Mouse (Mus musculus) lung, embryonic 15.5 days (tissue): ENCODE data around the gene Cenpx. TPM values are rescaled to one million over a fixed set of nuclear protein-coding genes. Genes with fewer than 3 reads are reported as not detected.
"Not testable (repeated sequence)": the region's sequence is repeated elsewhere in the genome, so short reads cannot be mapped to it uniquely, and the experiment has no call there.

Experiments used
- ATAC-seq: fragments of 200-750 bp; cut with Nextera tagmentation; 2 replicates; pipeline ENCODE4 v1.8.0; 2017; ENCODE audit warnings: moderate number of reproducible peaks, borderline replicate concordance; ENCODE audit not compliant: low FRiP score, low TSS enrichment; ENCODE audit errors: extremely low read depth
- H3K27ac ChIP-seq: fragments of 300-500 bp; sonication (generic); 2 replicates; pipeline ENCODE4 v1.5.1; 2015; ENCODE audit warnings: moderate library complexity, mild to moderate bottlenecking, inconsistent platforms
- H3K27me3 ChIP-seq: fragments of 300-500 bp; sonication (generic); 2 replicates; pipeline ENCODE4 v1.6.1; 2015; ENCODE audit warnings: inconsistent platforms
- H3K36me3 ChIP-seq: fragments of 300-500 bp; sonication (generic); 2 replicates; pipeline ENCODE4 v1.6.1; 2015; ENCODE audit warnings: inconsistent platforms
- H3K4me1 ChIP-seq: fragments of 300-500 bp; sonication (generic); 2 replicates; pipeline ENCODE4 v1.6.1; 2015; ENCODE audit warnings: inconsistent platforms
- H3K4me2 ChIP-seq: fragments of 300-500 bp; sonication (generic); 2 replicates; pipeline ENCODE4 v1.6.1; 2015; ENCODE audit warnings: inconsistent platforms, mild to moderate bottlenecking, moderate library complexity
- H3K4me3 ChIP-seq: fragments of 300-500 bp; sonication (generic); 2 replicates; pipeline ENCODE4 v1.5.1; 2015; ENCODE audit warnings: mild to moderate bottlenecking, inconsistent platforms
- H3K9ac ChIP-seq: fragments of 300-500 bp; sonication (generic); 2 replicates; pipeline ENCODE4 v1.6.1; 2015; ENCODE audit warnings: inconsistent platforms
- H3K9me3 ChIP-seq: fragments of 300-500 bp; sonication (generic); 2 replicates; pipeline ENCODE4 v1.6.1; 2016; ENCODE audit warnings: inconsistent platforms
- WGBS: fragments of 180-500 bp; shearing (Covaris S2); methylation state at CpG from one replicate; pipeline ENCODE4 v1.1.7; 2015; 5-methylcytosine and 5-hydroxymethylcytosine counted together
- polyA plus RNA-seq: library from polyadenylated mRNA; unstranded; fragments of >200 nt; fragmentation: Nextera tagmentation; extraction: Ambion mirVana; gene quantifications from 2 replicates; pipeline ENCODE4 v1.2.1, GENCODE M21; 2015

Cenpx gene
- polyA plus RNA-seq, 1 experiment from 2014 or later = 160 TPM

GRCm38 (mm10) chr11:120731858-120732680 lies 18.5 kb upstream of the Cenpx start, which contains the start of gene Cbr2:
TSS of gene Cbr2 (minus strand) at chr11:120732114.
- peaks cover 20% of the 10 kb centered on the region for H3K4me1 ChIP-seq
- H3K9ac ChIP-seq = no peak within 1 kb of the TSS
- no peak for ATAC-seq
- no peaks in the 10 kb centered on the region for H3K36me3 ChIP-seq
- H3K27ac ChIP-seq = peak within 1 kb of the TSS; percentile 38; the same call in 1 of the 2 replicates
- WGBS = 69% methylated on average over 12 of the region's 12 CpGs
- no peaks in the 10 kb centered on the region for H3K9me3 ChIP-seq
- no peaks in the 10 kb centered on the region for H3K27me3 ChIP-seq
- no peak within 1 kb of the TSS for H3K4me3 ChIP-seq
- no peak within 1 kb of the TSS for H3K4me2 ChIP-seq

DNA sequence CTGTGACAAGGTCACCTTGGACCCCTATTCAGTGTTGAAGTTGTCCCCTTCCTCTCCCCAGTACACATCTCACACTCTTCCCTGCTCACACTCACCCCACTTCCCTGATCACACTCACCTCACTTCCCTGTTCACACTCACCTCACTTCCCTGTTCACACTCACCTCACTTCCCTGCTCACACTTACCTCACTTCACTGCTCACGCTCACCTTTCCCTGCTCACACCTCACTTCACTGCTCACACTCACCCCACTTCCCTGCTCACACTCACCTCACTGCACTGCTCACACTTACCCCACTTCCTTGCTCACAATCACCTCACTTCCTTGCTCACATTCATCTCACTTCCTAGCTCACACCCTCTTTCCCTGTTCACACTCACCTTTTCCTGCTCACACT lies 17.9 kb upstream of the Cenpx start:
- no peaks in the 10 kb centered on the region for H3K9me3 ChIP-seq
- H3K4me1 ChIP-seq = peaks cover 26% of the 10 kb centered on the region
- peak overlapping the region; percentile 9; the same call in 1 of the 2 replicates for H3K27ac ChIP-seq
- H3K36me3 ChIP-seq = no peaks in the 10 kb centered on the region
- no peaks in the 10 kb centered on the region for H3K27me3 ChIP-seq
- ATAC-seq = no peak
- H3K9ac ChIP-seq = no peak overlapping the region
- 74% methylated on average over 1 of the region's 1 CpGs for WGBS
- H3K4me3 ChIP-seq = no peak overlapping the region
- H3K4me2 ChIP-seq = no peak overlapping the region

- Histone ChIP-seq H3K4me1 (peaks cover 31% of the 10 kb centered on the region), H3K36me3 (0 out of 2 replicates have a peak, but pooled peaks cover 3% of the 10 kb centered on the region), H3K9me3 (no peaks in the 10 kb centered on the region), H3K4me3 (no peak overlapping the region), H3K27ac (no peak overlapping the region), H3K4me2 (no peak overlapping the region), H3K27me3 (no peaks in the 10 kb centered on the region), H3K9ac (no peak overlapping the region)
- ATAC-seq = no peak
- 85% methylated on average over 10 of the region's 10 CpGs for WGBS
Observed at GRCm38 (mm10) chr11:120730331-120730870, 16.9 kb upstream of the Cenpx start.

DNA sequence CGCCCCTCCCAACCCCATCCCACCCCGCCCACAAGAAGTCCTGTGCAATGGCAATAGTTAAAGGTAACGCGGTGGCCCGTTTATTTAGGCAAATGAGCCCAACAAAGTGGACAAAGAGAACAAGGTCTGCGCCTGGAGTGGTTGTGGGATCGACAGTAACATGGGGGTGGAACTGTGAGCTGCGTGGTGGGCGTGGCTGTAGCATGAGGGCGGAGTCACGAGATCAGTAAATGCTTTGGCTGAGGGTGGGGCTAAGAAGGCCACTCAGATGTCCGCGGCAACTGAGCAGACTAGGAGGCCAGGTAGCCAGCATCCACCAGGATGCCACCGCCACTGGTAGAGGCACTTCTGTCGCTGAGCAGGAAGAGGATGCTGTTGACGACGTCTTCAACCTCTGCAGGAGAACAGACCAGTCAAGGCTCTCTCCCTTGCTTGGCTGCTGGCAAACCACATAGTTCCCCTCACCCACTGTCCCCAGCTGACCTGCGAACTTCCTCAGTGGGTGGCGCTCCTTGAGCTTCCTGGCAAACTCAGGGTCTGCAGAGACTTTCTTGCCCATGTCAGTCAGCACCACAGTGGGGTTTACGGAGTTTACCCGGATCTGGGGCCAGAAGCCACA lies 16.0 kb upstream of the Cenpx start:
- H3K9ac ChIP-seq, H3K36me3 ChIP-seq, H3K9me3 ChIP-seq, H3K27me3 ChIP-seq, H3K27ac ChIP-seq: not testable (repeated sequence)
- Histone ChIP-seq H3K4me1 (peaks cover 31% of the 10 kb centered on the region), H3K4me2 (peak overlapping the region; percentile 44), H3K4me3 (peak overlapping the region; percentile 8; the same call in 1 of the 2 replicates)
- 1% methylated on average over 17 of the region's 21 CpGs for WGBS
- ATAC-seq = peak; percentile 36; the same call in 1 of the 2 replicates

GRCm38 (mm10) chr11:120728530-120729240 lies 15.1 kb upstream of the Cenpx start:
- no peaks in the 10 kb centered on the region for H3K9me3 ChIP-seq
- H3K9ac ChIP-seq = no peak overlapping the region
- 73% methylated on average over 11 of the region's 11 CpGs for WGBS
- H3K4me2 ChIP-seq = peak overlapping the region; percentile 44; the same call in 1 of the 2 replicates
- ATAC-seq = no peak
- H3K27me3 ChIP-seq = no peaks in the 10 kb centered on the region
- H3K4me3 ChIP-seq = no peak overlapping the region
- H3K36me3 ChIP-seq = 0 out of 2 replicates have a peak, but pooled peaks cover 5% of the 10 kb centered on the region
- no peak overlapping the region for H3K27ac ChIP-seq
- H3K4me1 ChIP-seq = peaks cover 31% of the 10 kb centered on the region

- no peak for ATAC-seq
- H3K4me1 ChIP-seq = peaks cover 21% of the 10 kb centered on the region
- H3K4me2 ChIP-seq = peak overlapping the region; percentile 80; the same call in 1 of the 2 replicates
- H3K9ac ChIP-seq = no peak overlapping the region
- no peak overlapping the region for H3K27ac ChIP-seq
- no peaks in the 10 kb centered on the region for H3K9me3 ChIP-seq
- 0 out of 2 replicates have a peak, but pooled peaks cover 5% of the 10 kb centered on the region for H3K36me3 ChIP-seq
- H3K27me3 ChIP-seq = no peaks in the 10 kb centered on the region
- WGBS = 54% methylated on average over 12 of the region's 12 CpGs
- H3K4me3 ChIP-seq = no peak overlapping the region
Observed at GRCm38 (mm10) chr11:120727564-120727963, 14.0 kb upstream of the Cenpx start.

GRCm38 (mm10) chr11:120727169-120727527 lies 13.6 kb upstream of the Cenpx start, which contains the start of gene Dcxr:
TSS of gene Dcxr (minus strand) at chr11:120727281.
- Histone ChIP-seq H3K9me3 (no peaks in the 10 kb centered on the region), H3K27me3 (peaks cover under 1% of the 10 kb centered on the region; the same call in 1 of the 2 replicates), H3K36me3 (0 out of 2 replicates have a peak, but pooled peaks cover 5% of the 10 kb centered on the region), H3K27ac (peak within 1 kb of the TSS; percentile 48; the same call in 1 of the 2 replicates), H3K4me2 (peak within 1 kb of the TSS; percentile 80), H3K4me3 (peak within 1 kb of the TSS; percentile 63), H3K4me1 (peaks cover 25% of the 10 kb centered on the region), H3K9ac (peak within 1 kb of the TSS; percentile 52)
- ATAC-seq = peak; percentile 90
- 0% methylated on average over 14 of the region's 14 CpGs for WGBS

DNA sequence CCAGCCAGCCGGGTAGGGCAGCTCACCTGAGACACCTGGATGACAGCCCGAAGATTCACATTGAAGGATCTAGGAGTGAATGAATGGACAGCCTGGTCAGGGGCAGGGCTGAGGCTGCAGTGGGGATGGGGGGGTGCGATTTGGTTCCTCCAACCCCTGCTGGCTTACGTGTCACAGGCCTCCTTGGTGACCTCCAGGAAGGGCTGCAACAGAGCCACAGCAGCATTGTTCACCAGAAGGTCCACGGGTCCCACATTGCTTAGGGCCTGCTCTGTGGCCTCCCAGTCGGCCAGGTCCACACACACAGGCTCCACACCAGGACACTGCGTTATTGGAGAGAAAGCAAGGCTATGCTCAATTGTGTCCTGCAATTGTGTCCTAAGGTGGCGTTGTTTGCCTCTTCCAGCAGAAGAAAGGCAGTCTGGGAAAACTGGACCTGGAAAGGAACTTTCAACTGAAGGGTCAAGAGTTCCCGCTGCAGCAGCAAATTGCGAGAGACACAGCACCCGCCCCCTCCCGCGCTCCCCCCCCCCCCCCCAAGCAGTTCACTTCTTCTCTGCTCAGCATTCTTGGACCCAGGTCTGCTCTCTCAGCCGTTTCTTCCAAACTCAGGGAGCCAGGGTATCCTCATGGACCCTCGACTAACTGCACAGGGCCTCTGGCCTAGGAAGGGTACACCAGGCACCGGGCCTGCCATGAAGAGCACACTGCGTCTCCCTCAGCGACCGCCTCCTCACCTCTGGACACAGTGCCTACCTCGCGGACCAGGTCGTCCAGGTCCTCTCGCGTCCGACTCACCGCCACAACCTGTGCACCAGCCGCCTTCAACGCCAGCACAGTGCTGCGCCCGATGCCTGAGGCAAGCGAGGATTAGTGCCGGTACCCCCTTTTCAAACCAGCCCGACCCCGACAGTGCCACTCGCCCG lies 13.0 kb upstream of the Cenpx start:
- Histone ChIP-seq H3K9me3 (no peaks in the 10 kb centered on the region), H3K9ac (peak overlapping the region; percentile 52), H3K4me2 (peak overlapping the region; percentile 80), H3K4me1 (peaks cover 31% of the 10 kb centered on the region), H3K36me3 (0 out of 2 replicates have a peak, but pooled peaks cover 5% of the 10 kb centered on the region), H3K27me3 (peaks cover 5% of the 10 kb centered on the region; the same call in 1 of the 2 replicates), H3K27ac (peak overlapping the region; percentile 48; the same call in 1 of the 2 replicates), H3K4me3 (peak overlapping the region; percentile 63)
- WGBS = 17% methylated on average over 36 of the region's 36 CpGs
- ATAC-seq = peak; percentile 5; the same call in 1 of the 2 replicates

DNA sequence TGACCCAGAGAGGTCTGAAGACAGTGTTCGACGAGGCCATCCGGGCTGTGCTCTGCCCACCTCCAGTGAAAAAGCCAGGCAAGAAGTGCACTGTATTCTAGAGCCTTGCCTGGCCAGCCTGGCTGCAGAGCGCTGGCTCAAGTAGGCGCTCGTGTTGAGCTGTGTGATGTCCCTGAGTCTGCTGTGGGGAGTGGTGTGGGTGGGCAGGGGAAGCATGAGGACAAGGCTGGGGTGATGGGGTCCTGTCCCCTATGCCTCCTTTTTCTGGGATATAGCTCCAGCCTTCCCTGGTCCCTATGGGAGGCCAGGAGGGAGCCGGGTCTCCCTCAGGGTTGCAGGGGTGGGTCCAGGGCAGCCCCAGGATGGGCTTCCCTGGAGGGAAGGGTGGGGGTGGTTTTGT lies 10.0 kb upstream of the Cenpx start:
- no peak overlapping the region for H3K4me2 ChIP-seq
- H3K27me3 ChIP-seq = peaks cover 5% of the 10 kb centered on the region; the same call in 1 of the 2 replicates
- no peak overlapping the region for H3K4me3 ChIP-seq
- H3K4me1 ChIP-seq = peaks cover 31% of the 10 kb centered on the region
- no peaks in the 10 kb centered on the region for H3K9me3 ChIP-seq
- peaks cover 16% of the 10 kb centered on the region for H3K36me3 ChIP-seq
- no peak for ATAC-seq
- H3K27ac ChIP-seq = no peak overlapping the region
- no peak overlapping the region for H3K9ac ChIP-seq
- 75% methylated on average over 7 of the region's 7 CpGs for WGBS

- H3K36me3 ChIP-seq = peaks cover 21% of the 10 kb centered on the region
- peaks cover 31% of the 10 kb centered on the region for H3K4me1 ChIP-seq
- no peak for ATAC-seq
- 82% methylated on average over 11 of the region's 11 CpGs for WGBS
- no peak overlapping the region for H3K4me3 ChIP-seq
- H3K27ac ChIP-seq = no peak overlapping the region
- no peak overlapping the region for H3K9ac ChIP-seq
- peak overlapping the region; percentile 99; the same call in 1 of the 2 replicates for H3K4me2 ChIP-seq
- peaks cover 5% of the 10 kb centered on the region; the same call in 1 of the 2 replicates for H3K27me3 ChIP-seq
- no peaks in the 10 kb centered on the region for H3K9me3 ChIP-seq
Observed at GRCm38 (mm10) chr11:120722761-120723382, 9.3 kb upstream of the Cenpx start.
